Mouse (Mus musculus): ENCODE data around the gene Ankrd9.

Ankrd9 gene

DNA sequence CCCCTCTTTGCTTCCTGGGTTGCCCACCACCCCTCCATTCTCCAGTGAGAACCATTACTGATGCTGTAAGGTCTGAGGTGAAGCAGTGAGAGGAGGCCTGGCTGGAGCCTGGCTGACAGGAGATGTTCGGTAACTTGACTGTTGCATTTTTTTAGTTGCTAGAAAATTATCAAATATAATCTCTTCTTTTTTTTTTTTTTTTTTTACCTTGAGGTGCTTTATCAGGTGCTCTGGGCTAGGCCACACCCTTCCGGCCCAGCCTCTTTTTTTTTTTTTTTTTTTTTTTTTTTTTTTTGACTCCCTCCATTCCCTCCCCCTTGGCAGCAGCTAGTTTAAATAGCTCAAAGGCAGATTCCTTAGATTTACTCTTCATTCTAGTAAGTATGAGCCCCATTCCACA is 24.9 kb downstream of the Ankrd9 start:
- no peak for DNase-seq

DNA sequence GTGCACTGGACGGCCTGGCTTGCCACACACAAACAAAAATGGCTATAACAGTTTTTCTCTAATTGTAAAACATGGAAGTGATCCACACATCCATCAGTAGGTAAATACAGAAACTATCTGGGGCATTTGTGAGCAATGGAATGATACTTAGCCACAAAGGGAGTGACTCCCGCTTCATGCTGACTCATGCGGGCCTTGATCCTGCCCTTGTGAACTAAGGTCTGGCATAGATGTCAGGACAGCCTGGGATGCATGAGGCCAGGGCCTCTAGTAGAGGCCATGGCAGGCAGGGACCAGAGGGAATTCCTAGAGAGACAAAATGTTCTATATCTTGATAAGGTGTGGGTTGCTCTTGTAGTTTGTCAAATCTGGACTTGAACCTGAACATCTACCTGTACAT is 25.4 kb downstream of the Ankrd9 start:
- DNase-seq, result no peak

DNA sequence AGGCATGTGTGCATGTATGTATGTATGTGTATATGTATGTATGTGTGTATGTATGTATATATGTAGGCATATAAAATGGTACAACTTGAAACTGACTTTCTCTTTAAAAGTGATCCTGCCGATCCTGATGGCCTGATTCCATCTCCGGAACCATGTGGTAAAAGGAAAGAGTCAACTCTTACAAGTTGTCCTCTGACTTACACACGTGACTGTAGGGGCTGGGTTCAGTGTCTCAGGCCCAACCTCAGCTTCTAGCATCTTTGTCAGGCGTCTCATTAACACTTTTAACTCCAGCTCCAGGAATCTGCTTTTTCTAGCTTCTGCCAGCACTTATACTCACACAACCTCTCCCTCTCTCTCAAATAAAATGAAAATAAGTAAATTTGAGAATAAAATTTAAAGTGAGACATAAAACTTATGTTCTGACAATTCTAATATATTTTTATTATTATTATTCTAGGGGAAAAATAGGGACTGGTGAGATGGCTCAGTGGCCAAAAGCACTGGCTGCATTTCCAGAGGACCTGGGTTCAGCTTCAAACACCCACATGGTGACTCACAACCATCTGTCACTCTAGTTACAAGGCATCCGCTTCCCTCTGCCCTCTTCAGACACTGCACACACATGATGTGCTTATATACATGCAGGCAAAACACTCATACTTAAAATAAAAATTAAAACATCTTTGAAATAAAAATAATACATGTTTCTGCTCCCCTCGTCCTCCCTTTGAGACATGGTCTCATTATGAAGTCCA is 26.0 kb downstream of the Ankrd9 start:
- DNase-seq, result no peak

DNA sequence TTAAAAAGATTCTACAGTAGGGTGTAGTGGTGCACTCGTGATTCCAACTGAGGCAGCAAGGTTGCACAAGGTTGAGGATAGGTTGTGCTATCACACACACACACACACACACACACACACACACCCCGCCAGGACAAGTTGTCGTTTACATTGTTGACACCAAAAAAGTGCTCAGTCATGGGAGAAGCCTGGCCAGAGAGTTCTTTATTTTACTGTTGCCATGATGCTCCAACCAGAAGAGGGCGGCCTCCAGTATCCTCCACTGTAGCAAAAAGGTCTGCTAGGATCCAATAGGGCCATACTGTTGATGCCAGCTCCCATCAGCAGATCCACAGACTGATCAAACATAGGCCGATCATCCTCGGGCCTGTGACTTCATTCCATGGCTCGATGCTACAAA is 27.6 kb downstream of the Ankrd9 start:
- no peak for DNase-seq

DNA sequence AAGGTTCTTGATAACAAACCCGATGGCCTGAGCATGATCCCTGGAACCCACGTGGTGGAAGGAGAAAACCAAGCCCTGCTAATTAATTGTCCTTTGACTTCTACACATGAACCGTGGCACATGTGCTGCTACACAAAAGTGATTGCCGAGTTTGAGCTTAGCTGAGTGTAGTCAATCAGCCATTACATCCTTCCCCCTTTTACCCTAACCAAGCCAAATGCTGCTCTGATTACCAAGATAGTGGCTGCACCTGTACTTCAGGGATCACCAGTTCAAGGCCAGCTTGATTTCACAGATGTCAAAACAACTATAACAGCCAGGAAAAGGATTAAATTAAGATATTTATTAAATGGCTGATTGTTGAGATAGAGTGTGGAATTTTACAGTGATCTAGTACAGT is 28.7 kb downstream of the Ankrd9 start:
- no peak for DNase-seq

DNA sequence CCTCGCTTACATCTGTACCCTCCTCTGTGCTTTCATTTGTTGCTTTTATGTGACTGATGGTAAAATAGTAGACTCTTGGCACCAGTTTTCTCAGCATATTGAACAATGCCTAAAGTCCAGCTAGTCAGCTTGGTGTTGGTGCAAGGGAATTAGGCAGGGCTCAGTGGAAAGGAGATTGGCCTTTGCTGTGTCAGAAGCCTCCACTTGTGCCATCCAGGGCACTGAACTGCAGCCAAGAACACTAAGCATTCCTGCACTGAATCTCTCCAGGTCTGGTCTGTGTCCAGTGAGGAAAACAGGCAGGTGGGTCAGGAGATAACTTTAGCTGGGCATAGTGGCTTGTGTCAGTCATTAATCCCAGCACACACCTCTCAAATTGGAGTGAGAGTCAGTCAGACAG is 29.4 kb downstream of the Ankrd9 start:
- no peak for DNase-seq

DNA sequence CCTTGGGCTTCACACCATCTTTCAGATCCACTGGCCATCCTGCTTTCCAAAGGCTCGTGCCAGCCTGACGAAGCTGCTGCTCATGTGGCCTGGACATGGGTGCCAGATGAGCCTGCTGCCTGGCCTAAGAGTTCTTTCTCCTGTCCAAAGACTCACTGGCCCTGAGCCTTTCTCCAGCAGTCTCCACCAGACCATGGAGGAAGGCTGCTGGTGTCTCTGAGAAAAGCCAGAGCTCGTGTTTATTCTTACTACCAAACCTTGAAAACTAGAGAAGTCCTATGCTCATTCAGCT is 30.0 kb downstream of the Ankrd9 start:
- DNase-seq, result no peak

DNA sequence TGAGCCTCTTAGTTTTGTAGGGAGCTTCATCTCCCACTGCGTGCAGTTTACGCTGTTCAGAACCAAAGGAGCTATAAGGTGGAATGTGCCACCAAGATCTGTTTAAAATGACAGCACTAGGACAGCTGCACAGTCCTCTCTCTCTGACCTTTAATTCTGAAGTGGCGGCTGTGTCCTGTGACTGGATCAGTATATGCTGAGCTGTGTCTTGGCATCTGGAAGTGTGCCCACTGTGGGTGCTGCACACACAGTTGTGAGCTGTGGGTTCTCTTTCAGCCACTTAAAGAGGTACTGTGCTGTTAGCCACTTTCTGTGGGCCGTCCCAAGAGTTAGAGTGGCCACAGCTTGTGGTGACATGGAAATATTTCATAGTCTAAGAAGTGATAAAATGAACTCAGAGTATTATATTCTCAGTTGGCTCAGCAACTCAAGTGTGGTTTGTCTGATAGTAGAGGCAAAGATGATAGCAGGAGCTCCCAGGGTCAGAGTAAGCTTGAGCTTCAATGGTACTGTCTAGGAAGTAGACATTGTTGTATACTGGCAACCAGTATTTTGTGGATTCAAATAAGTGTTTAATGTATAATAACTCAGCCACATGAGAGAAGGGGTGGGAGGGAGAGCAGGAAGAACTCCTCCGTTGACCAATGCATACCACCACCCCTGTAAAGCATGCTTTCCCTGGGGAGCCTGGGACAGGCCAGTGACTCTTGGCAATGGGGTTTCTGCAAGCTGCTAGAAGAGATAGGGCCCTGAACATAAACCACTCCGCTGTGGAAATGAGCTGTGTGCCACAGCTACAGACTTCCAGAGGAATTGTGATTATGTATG is 30.5 kb downstream of the Ankrd9 start:
- DNase-seq, result no peak

DNA sequence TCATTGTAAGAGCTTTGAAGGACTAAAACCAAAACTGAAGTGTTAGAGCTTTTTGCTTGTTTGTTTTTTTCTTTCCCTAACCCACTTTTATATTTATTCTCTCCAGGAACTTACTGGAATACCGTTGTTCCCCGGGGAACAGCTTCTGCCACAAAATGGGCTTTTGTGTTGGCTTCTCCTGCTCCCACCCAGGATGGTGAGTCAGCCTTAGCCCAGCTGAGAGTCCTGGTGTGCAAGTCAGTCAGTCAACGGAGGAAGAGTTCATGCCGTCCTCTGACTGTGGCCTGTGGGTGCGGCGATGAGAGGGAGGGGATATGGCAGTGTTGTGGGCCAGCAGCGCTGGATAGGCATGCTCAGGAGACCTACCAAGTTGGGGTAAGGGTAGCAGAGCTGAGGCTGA is 32.6 kb downstream of the Ankrd9 start:
- no peak for DNase-seq

DNA sequence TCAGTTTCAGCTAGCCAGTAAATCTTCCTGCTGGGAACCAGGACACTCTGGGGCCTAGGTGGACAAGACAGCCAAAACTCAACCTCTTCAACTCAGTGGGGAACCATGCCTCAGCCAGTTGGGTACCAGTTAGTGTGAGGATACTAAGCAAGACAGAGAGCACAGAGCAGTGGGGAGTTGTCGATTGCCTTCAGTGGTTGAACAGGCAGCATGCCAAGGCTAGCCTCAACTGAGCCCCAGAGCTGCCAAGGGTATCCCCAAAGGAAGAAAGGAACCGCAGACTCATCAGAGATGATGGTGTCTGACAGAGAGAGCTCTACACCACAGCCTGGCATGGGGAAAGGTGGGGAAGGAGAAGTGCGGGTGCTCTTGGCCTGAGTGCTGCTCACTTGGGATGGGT is 38.0 kb downstream of the Ankrd9 start:
- no peak for DNase-seq

DNA sequence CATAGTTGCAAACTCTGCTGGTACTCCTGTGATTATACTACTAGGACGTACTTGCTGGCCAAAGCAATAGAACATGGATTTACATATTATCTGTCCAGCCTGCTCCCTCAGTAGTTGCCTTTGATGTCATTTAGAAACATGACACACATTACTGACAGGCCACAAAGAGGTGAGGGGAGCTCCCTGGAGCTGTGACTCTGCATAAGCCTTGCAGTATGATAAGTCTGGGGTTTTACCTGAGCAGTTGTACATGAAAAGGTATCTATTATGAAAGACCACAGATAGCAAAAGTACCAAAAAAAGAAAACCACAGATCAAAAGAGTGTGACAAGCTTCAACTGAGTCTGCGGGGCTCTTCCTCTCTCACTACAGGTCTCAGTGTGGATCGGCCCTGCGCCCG is 39.5 kb downstream of the Ankrd9 start:
- no peak for DNase-seq

DNA sequence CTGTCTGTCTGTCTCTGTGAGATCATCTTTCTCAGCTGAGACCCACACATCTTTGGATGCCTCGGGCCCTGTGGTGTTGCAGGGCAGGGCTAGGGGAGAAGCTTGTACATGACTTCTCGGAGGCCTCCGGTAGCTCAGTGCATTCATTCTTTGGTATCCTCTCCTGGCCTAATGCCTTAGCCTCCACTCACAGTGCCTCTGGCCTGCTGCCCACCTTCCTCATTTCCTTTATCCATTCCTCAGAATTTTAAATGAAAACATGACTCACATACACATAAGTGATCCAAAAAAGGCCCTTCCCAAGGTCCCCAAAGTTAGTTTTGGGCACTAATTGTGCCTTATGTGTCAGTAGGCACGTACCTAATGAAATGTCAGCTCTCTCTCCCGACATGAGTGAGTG is 41.3 kb downstream of the Ankrd9 start:
- DNase-seq, result no peak

DNA sequence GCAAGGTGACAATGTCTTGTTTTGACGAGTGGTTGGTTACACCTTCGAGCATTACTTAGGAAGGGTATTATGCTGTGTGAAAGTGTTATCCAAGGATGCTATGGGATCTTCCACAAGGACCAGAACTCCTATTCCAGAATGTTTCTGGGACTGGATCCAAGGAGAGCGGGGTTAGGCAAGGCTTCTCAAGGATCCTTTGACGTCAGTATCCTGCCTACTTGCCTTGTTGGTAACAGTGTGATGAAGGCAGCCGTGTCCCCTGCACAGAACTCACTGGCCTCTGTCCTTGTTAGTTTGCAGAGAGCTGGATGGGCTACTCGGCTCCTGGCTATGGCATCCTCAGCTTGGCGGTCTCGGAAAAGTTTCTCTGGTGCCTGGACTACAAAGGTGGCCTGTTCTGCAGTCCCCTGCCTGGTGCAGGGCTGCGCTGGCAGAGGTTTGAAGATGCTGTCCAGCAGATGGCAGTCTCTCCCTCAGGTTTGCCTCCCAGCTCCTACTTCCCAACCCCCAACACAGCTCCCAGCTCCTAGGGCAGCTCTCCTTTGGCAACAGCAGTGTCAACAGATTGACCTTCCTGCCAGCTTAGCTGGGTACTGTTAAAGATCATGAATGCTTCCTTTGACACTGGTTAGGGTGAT is 42.7 kb downstream of the Ankrd9 start:
- peak; percentile 89 for DNase-seq

DNA sequence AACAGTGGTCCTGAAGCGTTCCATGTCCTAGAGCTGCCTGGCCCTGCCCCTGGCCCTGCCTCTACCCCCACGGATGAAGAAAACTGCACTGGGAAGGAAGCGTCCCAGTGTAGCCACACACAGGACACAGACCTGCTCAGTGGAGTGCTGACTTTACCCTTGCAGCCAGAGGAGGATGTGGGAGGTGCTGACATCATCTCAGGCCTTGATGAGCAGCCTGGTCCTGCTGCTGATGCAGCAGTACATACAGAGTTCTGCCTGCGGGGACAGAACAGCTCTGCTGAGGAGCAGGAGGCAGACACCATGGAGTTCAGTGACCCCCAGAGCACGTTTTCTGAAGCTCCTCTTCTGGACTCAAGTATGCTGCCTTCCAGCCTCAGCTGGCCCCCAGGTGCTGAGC is 46.0 kb downstream of the Ankrd9 start:
- no peak for DNase-seq

Measured in embryo, embryonic 11 days (tissue).